Mouse (Mus musculus): ENCODE measurements around the gene Msantd1.

Gene Msantd1

GRCm38 (mm10) chr5:34927648-34928047, 19.8 kb downstream of the Msantd1 start:
- DNase-seq, result no peak

GRCm38 (mm10) chr5:34930151-34930975, 22.6 kb downstream of the Msantd1 start:
- no peak for DNase-seq

GRCm38 (mm10) chr5:34931091-34931490, 23.3 kb downstream of the Msantd1 start:
- no peak for DNase-seq

GRCm38 (mm10) chr5:34931516-34932457, 24.0 kb downstream of the Msantd1 start:
- peak; percentile 38 to 57 for DNase-seq

GRCm38 (mm10) chr5:34932458-34932806, 24.6 kb downstream of the Msantd1 start:
- peak; percentile 30 to 51 for DNase-seq

GRCm38 (mm10) chr5:34933461-34933860, 25.6 kb downstream of the Msantd1 start:
- DNase-seq, result no peak

- no peak for DNase-seq
These were observed 34.1 kb downstream of the Msantd1 start for GRCm38 (mm10) chr5:34941710-34942470.

- no peak for DNase-seq
These were observed 35.6 kb downstream of the Msantd1 start for GRCm38 (mm10) chr5:34943428-34943827.

GRCm38 (mm10) chr5:34948861-34949760, 41.3 kb downstream of the Msantd1 start, which contains the start of gene Rgs12:
Rgs12 (plus strand) TSS chr5:34949445.
- peak; percentile 89 to 93 for DNase-seq

GRCm38 (mm10) chr5:34949769-34950211, 42.0 kb downstream of the Msantd1 start:
- no peak for DNase-seq

- no peak for DNase-seq
These were observed 42.8 kb downstream of the Msantd1 start for GRCm38 (mm10) chr5:34950486-34951160.

GRCm38 (mm10) chr5:34951161-34951834, 43.5 kb downstream of the Msantd1 start:
- DNase-seq, result peak in 1 of 2 experiments; percentile 50

- DNase-seq, result no peak
These were observed 46.7 kb downstream of the Msantd1 start for GRCm38 (mm10) chr5:34954508-34954907.

- peak; percentile 41 to 60 for DNase-seq
These were observed 47.8 kb downstream of the Msantd1 start for GRCm38 (mm10) chr5:34955630-34956029.

GRCm38 (mm10) chr5:34956151-34956550, 48.3 kb downstream of the Msantd1 start:
- no peak for DNase-seq

- DNase-seq, result peak; percentile 58 to 77
These were observed 49.2 kb downstream of the Msantd1 start for GRCm38 (mm10) chr5:34957015-34957414.

- no peak for DNase-seq
These were observed 52.2 kb downstream of the Msantd1 start for GRCm38 (mm10) chr5:34960021-34960420.

GRCm38 (mm10) chr5:34965531-34965930, 57.7 kb downstream of the Msantd1 start:
- DNase-seq, result no peak

GRCm38 (mm10) chr5:34968386-34968785, 60.6 kb downstream of the Msantd1 start:
- peak; percentile 50 to 67 for DNase-seq

- no peak for DNase-seq
These were observed 64.7 kb downstream of the Msantd1 start for GRCm38 (mm10) chr5:34972471-34972870.

Measured in lung, postnatal 4 days (tissue).